Mouse (Mus musculus) heart, embryonic 10.5 days (tissue): ENCODE measurements around the gene Stk11. TPM values are rescaled to one million over a fixed set of nuclear protein-coding genes. Genes with fewer than 3 reads are reported as not detected.
A peak's percentile ranks its signal among the peaks of the same experiment; 100 is the strongest.

Experiments used
- DNase-seq: peaks from one replicate; pipeline ENCODE4 v3.0.0-alpha.2; 2017; ENCODE audit warnings: low spot score
- H3K27ac ChIP-seq: fragments of 300-500 bp; sonication (generic); 2 replicates; pipeline ENCODE4 v1.5.1; 2016; ENCODE audit warnings: mild to moderate bottlenecking
- H3K27me3 ChIP-seq: fragments of 300-500 bp; sonication (generic); 2 replicates; pipeline ENCODE4 v1.6.1; 2016; ENCODE audit warnings: mild to moderate bottlenecking; ENCODE audit not compliant: poor library complexity, insufficient read depth, severe bottlenecking
- H3K36me3 ChIP-seq: fragments of 300-500 bp; sonication (generic); 2 replicates; pipeline ENCODE4 v1.6.1; 2016; ENCODE audit warnings: mild to moderate bottlenecking, moderate library complexity
- H3K4me1 ChIP-seq: fragments of 300-500 bp; sonication (generic); 2 replicates; pipeline ENCODE4 v1.6.1; 2016; ENCODE audit warnings: mild to moderate bottlenecking
- H3K4me3 ChIP-seq: fragments of 300-500 bp; sonication (generic); 2 replicates; pipeline ENCODE4 v1.5.1; 2016; ENCODE audit warnings: mild to moderate bottlenecking, moderate library complexity
- H3K9me3 ChIP-seq: fragments of 300-500 bp; sonication (generic); 2 replicates; pipeline ENCODE4 v1.6.1; 2016; ENCODE audit warnings: mild to moderate bottlenecking, moderate library complexity
- WGBS: fragments of 180-500 bp; shearing (Covaris S2); methylation state at CpG from one replicate; pipeline ENCODE4 v1.1.7; 2016; 5-methylcytosine and 5-hydroxymethylcytosine counted together
- polyA plus RNA-seq: library from polyadenylated mRNA; unstranded; fragments of >200 nt; fragmentation: Nextera tagmentation; extraction: Ambion mirVana; gene quantifications from 2 replicates; pipeline ENCODE4 v1.2.1, GENCODE M21; 2016

Gene Stk11
- polyA plus RNA-seq, 1 experiment from 2014 or later, result 17.8 TPM

GRCm38 (mm10) chr10:80136179-80136951 lies 20.8 kb downstream of the Stk11 start:
- Histone ChIP-seq H3K9me3 (no peaks in the 10 kb centered on the region), H3K27me3 (peaks cover 69% of the 10 kb centered on the region), H3K27ac (peak overlapping the region; percentile 67), H3K4me1 (peaks cover 69% of the 10 kb centered on the region), H3K4me3 (peak overlapping the region; percentile 83), H3K36me3 (peaks cover 36% of the 10 kb centered on the region)
- DNase-seq, result no peak
- 13% methylated on average over 43 of the region's 49 CpGs for WGBS

GRCm38 (mm10) chr10:80136952-80137625 lies 21.5 kb downstream of the Stk11 start:
- peak overlapping the region; percentile 67; the same call in 1 of the 2 replicates for H3K27ac ChIP-seq
- peaks cover 65% of the 10 kb centered on the region for H3K4me1 ChIP-seq
- H3K27me3 ChIP-seq, result peaks cover 65% of the 10 kb centered on the region
- H3K9me3 ChIP-seq, result no peaks in the 10 kb centered on the region
- peak overlapping the region; percentile 83 for H3K4me3 ChIP-seq
- H3K36me3 ChIP-seq, result peaks cover 28% of the 10 kb centered on the region
- WGBS, result 4% methylated on average over 29 of the region's 29 CpGs
- no peak for DNase-seq

- no peaks in the 10 kb centered on the region for H3K9me3 ChIP-seq
- H3K4me3 ChIP-seq, result peak overlapping the region; percentile 83
- peaks cover 58% of the 10 kb centered on the region for H3K27me3 ChIP-seq
- DNase-seq, result no peak
- peaks cover 21% of the 10 kb centered on the region; the same call in 1 of the 2 replicates for H3K36me3 ChIP-seq
- peaks cover 63% of the 10 kb centered on the region for H3K4me1 ChIP-seq
- H3K27ac ChIP-seq, result peak overlapping the region; percentile 87
- 4% methylated on average over 29 of the region's 33 CpGs for WGBS
Measured at GRCm38 (mm10) chr10:80137626-80138552, 22.3 kb downstream of the Stk11 start.

GRCm38 (mm10) chr10:80138553-80139438 lies 23.2 kb downstream of the Stk11 start, which contains the start of gene Atp5d:
Gene Atp5d, plus strand, starts transcription at chr10:80138632.
- peaks cover 55% of the 10 kb centered on the region for H3K27me3 ChIP-seq
- peak within 1 kb of the TSS; percentile 83 for H3K4me3 ChIP-seq
- peaks cover 25% of the 10 kb centered on the region for H3K36me3 ChIP-seq
- 1% methylated on average over 92 of the region's 94 CpGs for whole genome bisulfite sequencing
- peak within 1 kb of the TSS; percentile 87 for H3K27ac ChIP-seq
- H3K4me1 ChIP-seq, result peaks cover 63% of the 10 kb centered on the region
- no peak for DNase-seq
- H3K9me3 ChIP-seq, result no peaks in the 10 kb centered on the region

DNA sequence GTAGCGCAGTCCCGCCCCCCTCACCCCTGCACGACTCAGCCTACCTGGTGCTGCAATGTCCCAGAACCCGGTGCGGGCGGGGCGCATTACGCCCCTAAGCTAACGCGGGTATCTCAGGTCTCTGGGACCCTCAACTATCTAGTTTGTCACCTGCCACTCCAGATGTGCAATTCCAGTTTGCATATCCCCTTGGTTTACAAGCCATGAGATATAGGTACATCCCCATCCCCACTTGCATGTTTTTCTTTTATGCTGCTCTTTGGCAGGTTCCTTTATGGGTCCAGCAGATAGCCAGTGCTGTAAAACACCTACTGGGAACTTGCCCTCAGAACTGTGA lies 23.8 kb downstream of the Stk11 start:
- H3K27ac ChIP-seq, result peak overlapping the region; percentile 87
- peaks cover 64% of the 10 kb centered on the region for H3K4me1 ChIP-seq
- H3K9me3 ChIP-seq, result no peaks in the 10 kb centered on the region
- 2% methylated on average over 10 of the region's 10 CpGs for WGBS
- H3K36me3 ChIP-seq, result peaks cover 25% of the 10 kb centered on the region
- DNase-seq, result no peak
- H3K4me3 ChIP-seq, result peak overlapping the region; percentile 83
- peaks cover 48% of the 10 kb centered on the region for H3K27me3 ChIP-seq

DNA sequence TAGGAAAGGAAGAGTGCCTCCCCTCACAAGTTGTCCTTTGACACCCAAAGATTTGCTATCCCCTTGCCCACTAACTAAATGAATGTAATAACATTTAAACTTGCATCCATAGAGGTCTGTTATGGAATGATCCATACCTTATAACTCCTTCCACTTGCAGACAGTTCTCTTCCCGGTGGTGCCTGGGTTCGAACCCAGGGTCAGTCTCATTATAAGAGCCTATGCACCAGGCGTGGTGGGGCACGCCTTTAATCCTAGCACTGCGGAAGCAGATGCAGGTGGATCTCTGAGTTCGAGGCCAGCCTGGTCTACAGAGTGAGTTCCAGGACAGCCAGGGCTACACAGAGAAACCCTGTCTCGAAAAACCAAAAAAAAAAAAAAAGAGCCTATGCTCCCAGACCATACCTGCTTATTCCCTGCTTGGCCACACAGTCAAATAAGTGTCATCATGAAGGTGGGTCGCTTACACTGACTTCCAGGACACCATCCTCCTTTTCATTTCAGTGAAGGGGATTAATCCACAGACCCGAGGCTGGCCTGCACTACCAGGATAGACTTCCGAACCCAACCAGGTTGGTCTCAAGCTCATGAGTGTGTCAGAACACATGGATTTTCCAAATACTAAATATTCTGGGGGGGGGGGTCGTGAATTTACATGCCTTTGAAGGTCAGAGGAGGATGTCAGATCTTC lies 24.5 kb downstream of the Stk11 start:
- 74% methylated on average over 11 of the region's 11 CpGs for whole genome bisulfite sequencing
- H3K4me3 ChIP-seq, result no peak overlapping the region
- peaks cover 66% of the 10 kb centered on the region for H3K4me1 ChIP-seq
- 0 out of 2 replicates have a peak overlapping the region, but pooled peaks have one; percentile 87 for H3K27ac ChIP-seq
- DNase-seq, result no peak
- H3K36me3 ChIP-seq, result peaks cover 28% of the 10 kb centered on the region
- no peaks in the 10 kb centered on the region for H3K9me3 ChIP-seq
- H3K27me3 ChIP-seq, result peaks cover 41% of the 10 kb centered on the region

GRCm38 (mm10) chr10:80140666-80141035 lies 25.0 kb downstream of the Stk11 start, which contains the start of gene Cbarp:
Gene Cbarp, minus strand, starts transcription at chr10:80140835.
- Histone ChIP-seq H3K4me1 (peaks cover 70% of the 10 kb centered on the region), H3K9me3 (no peaks in the 10 kb centered on the region), H3K27me3 (peaks cover 36% of the 10 kb centered on the region), H3K27ac (peak within 1 kb of the TSS; percentile 94), H3K4me3 (peak within 1 kb of the TSS; percentile 85), H3K36me3 (peaks cover 30% of the 10 kb centered on the region)
- 73% methylated on average over 10 of the region's 10 CpGs for WGBS
- no peak for DNase-seq

- DNase-seq, result peak; percentile 98
- Histone ChIP-seq H3K9me3 (no peaks in the 10 kb centered on the region), H3K27ac (peak overlapping the region; percentile 94), H3K4me3 (peak overlapping the region; percentile 85), H3K4me1 (peaks cover 74% of the 10 kb centered on the region), H3K36me3 (peaks cover 31% of the 10 kb centered on the region), H3K27me3 (peaks cover 30% of the 10 kb centered on the region)
- under 1% methylated on average over 29 of the region's 29 CpGs for WGBS
Measured at GRCm38 (mm10) chr10:80141243-80141642, 25.6 kb downstream of the Stk11 start.

DNA sequence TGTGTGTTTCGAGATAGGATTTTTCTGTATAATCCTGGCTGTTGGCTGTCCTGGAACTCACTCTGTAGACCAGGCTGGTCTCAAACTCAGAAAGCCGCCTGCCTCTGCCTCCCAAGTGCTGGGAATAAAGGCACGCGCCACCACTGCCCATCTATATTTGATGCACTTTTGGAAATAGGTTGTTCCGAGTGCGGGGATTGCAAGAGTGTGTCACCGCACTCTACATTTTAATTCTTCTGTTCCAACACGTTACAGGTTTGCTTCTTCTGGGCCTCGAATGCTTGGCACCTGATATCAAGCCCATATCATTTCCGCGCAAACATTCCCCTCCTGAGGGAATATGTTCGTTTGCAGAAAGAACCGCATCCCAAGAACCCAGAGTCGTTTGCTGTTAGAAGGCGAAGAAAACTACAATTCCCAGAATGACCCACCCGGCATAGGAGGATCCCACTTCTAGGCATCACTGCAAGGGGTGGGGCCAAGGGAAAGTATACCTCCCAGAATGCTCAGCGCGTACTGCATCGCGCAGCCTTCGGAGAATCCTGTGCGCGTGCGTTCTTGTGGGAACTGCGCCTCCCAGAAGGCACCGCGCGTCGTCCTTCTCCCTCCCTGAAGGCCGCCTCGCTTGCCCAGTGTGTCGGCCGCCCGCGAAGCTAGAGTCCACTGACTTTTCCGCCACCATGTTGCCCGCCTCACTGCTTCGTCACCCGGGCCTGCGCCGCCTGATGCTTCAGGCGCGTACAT lies 26.4 kb downstream of the Stk11 start:
- Histone ChIP-seq H3K27me3 (peaks cover 23% of the 10 kb centered on the region), H3K27ac (peak overlapping the region; percentile 94), H3K9me3 (no peaks in the 10 kb centered on the region), H3K4me3 (peak overlapping the region; percentile 85), H3K4me1 (peaks cover 74% of the 10 kb centered on the region), H3K36me3 (peaks cover 38% of the 10 kb centered on the region)
- DNase-seq, result peak; percentile 99
- WGBS, result under 1% methylated on average over 43 of the region's 43 CpGs

DNA sequence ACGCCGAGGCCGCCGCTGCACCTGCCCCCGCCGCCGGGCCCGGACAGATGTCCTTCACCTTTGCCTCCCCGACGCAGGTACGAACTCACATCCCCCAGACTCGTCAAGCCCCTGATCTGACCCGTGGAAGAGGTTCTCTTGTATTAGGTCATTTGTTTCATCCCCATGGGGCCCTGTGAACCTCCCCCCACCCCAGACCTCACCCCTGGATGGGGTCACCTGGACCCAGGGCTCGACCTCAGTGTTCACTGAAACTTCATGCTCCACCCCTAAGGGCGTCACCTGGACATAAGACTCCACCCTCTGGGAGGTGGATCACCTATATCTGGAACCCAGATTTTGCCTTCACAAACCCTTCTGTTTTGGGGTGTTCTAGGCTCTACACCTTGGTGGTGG lies 26.9 kb downstream of the Stk11 start:
- H3K9me3 ChIP-seq, result no peaks in the 10 kb centered on the region
- peaks cover 74% of the 10 kb centered on the region for H3K4me1 ChIP-seq
- H3K4me3 ChIP-seq, result peak overlapping the region; percentile 85
- H3K36me3 ChIP-seq, result peaks cover 38% of the 10 kb centered on the region
- no peak for DNase-seq
- H3K27ac ChIP-seq, result peak overlapping the region; percentile 94
- WGBS, result under 1% methylated on average over 15 of the region's 15 CpGs
- peaks cover 17% of the 10 kb centered on the region for H3K27me3 ChIP-seq

DNA sequence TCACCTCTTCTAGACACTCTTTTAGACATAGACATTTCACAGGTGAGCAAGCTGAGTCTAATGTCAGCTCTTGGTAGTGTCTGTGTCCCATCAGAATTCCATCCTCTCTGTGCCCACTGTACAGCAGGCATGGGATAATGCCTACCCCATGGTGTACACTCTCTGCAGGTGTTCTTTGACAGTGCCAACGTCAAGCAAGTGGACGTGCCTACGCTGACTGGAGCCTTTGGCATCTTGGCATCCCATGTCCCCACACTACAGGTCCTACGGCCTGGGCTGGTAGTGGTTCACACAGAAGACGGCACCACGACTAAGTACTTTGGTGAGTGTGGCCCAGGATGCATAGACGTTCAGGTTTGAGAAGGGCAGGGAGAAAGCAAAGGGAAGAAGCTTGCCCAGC lies 28.1 kb downstream of the Stk11 start:
- H3K9me3 ChIP-seq, result no peaks in the 10 kb centered on the region
- peaks cover 71% of the 10 kb centered on the region for H3K4me1 ChIP-seq
- peaks cover 38% of the 10 kb centered on the region for H3K36me3 ChIP-seq
- H3K4me3 ChIP-seq, result peak overlapping the region; percentile 30; the same call in 1 of the 2 replicates
- 96% methylated on average over 7 of the region's 7 CpGs for WGBS
- peaks cover 6% of the 10 kb centered on the region for H3K27me3 ChIP-seq
- H3K27ac ChIP-seq, result no peak overlapping the region
- no peak for DNase-seq
